Mouse (Mus musculus): ENCODE measurements around the gene Ttll5. TPM values are rescaled to one million over a fixed set of nuclear protein-coding genes. Genes with fewer than 3 reads are reported as not detected.

Gene Ttll5
- polyA plus RNA-seq, 1 experiment from 2014 or later, result 15.5 TPM

- Histone ChIP-seq H3K27me3 (ENCODE audit: control insufficient read depth, insufficient read depth, low read length) (no peaks in the 10 kb centered on the region), H3K4me1 (ENCODE audit: control insufficient read depth, insufficient read depth, low read length) (peaks cover 26% of the 10 kb centered on the region)
- no peak for ATAC-seq (replicated peaks; ENCODE audit: extremely low read depth, insufficient read depth, low FRiP score)
Observed at GRCm38 (mm10) chr12:85988121-85988520, 163.7 kb downstream of the Ttll5 start.

GRCm38 (mm10) chr12:85988818-85989377 lies 164.4 kb downstream of the Ttll5 start:
- Histone ChIP-seq H3K4me2 (ENCODE audit: low read depth, low read length) (no peak overlapping the region), H3K4me1 (ENCODE audit: control insufficient read depth, insufficient read depth, low read length) (peaks cover 26% of the 10 kb centered on the region), H3K27ac (ENCODE audit: low read length) (no peak overlapping the region), H3K9ac (ENCODE audit: low read length) (no peak overlapping the region), H3K36me3 (ENCODE audit: control insufficient read depth, insufficient read depth) (no peaks in the 10 kb centered on the region), H3K27me3 (ENCODE audit: control insufficient read depth, insufficient read depth, low read length) (no peaks in the 10 kb centered on the region), H3K4me3 (ENCODE audit: low read length) (no peak overlapping the region), H3K9me3 (replicated peaks; ENCODE audit: control insufficient read depth, low read length) (no peaks in the 10 kb centered on the region)
- 60% methylated on average over 4 of the region's 4 CpGs for WGBS
- no peak for ATAC-seq (replicated peaks; ENCODE audit: extremely low read depth, insufficient read depth, low FRiP score)

More at GRCm38 (mm10) chr12:85988121-85988520, 163.7 kb downstream of the Ttll5 start:
- 81% methylated on average over 4 of the region's 4 CpGs for WGBS
- Histone ChIP-seq H3K4me3 (ENCODE audit: low read length) (no peak overlapping the region), H3K36me3 (ENCODE audit: control insufficient read depth, insufficient read depth) (no peaks in the 10 kb centered on the region), H3K27ac (ENCODE audit: low read length) (0 out of 2 replicates have a peak overlapping the region, but pooled peaks have one; percentile 21), H3K9ac (ENCODE audit: low read length) (no peak overlapping the region), H3K4me2 (ENCODE audit: low read depth, low read length) (no peak overlapping the region), H3K9me3 (replicated peaks; ENCODE audit: control insufficient read depth, low read length) (no peaks in the 10 kb centered on the region)

DNA sequence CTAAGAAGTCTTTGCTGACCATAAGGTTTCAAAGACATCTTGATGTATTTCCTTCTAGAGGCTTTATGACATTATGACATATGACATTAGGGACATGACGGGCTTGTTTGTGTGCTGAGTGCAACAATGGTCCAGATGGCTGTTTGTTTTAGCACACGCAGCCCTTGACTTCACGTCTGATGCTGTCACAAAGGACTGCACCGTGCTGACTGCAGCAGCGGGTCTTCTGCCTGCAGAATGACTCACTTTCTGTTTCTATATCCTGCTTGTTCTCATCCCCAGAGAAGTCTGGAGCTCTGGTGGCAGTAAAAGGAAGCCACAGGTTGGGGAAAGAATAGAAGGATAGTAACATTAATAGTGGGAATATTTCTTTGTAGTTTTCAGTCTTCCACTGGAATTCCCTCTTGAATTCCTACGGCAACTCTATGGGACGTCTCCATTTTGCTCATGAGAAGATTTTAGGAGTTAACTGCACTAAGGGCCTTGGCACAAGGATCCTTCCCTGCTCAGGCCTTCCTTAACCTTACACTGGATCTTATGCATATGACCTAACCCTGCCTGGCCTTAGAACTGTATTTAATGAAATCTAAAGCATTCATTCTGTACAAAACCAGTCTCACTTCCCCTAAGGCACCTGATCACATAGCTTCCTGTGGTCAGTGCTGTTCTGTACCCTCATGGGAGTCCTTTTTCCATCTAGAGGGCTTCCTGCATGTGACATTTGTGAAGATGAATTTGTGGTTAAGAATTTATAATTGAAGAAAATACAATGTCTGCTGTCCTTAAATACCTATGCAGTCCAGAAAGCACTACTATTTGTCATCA lies 167.8 kb downstream of the Ttll5 start:
- ATAC-seq (replicated peaks; ENCODE audit: extremely low read depth, insufficient read depth, low FRiP score), result 0 out of 2 replicates have a peak, but pooled peaks have one; percentile 28
- H3K4me1 ChIP-seq (ENCODE audit: control insufficient read depth, insufficient read depth, low read length), result peaks cover 10% of the 10 kb centered on the region
- no peak overlapping the region for H3K4me3 ChIP-seq (ENCODE audit: low read length)
- peaks cover 6% of the 10 kb centered on the region for H3K36me3 ChIP-seq (ENCODE audit: control insufficient read depth, insufficient read depth)
- H3K27me3 ChIP-seq (ENCODE audit: control insufficient read depth, insufficient read depth, low read length), result no peaks in the 10 kb centered on the region
- no peaks in the 10 kb centered on the region for H3K9me3 ChIP-seq (replicated peaks; ENCODE audit: control insufficient read depth, low read length)
- 58% methylated on average over 7 of the region's 7 CpGs for WGBS
- no peak overlapping the region for H3K27ac ChIP-seq (ENCODE audit: low read length)
- no peak overlapping the region for H3K4me2 ChIP-seq (ENCODE audit: low read depth, low read length)
- H3K9ac ChIP-seq (ENCODE audit: low read length), result no peak overlapping the region

DNA sequence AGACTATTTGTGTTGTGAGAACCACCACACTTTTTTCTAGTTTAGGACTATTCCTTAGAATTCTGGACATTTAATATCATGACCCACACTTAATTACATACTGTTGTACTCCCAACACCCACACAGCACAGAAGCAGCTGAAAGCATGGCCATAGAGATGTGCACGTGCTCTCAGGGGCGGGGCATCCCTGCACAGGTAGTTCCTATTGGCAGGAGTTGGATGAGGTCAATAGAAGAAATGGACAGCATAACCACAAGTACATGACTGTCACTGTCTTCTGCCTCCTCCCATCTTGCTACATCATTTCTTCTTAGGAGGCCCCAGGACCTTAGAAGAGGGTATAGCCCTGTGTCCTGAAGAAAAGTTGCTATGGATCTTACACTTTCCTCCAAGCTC lies 168.4 kb downstream of the Ttll5 start:
- Histone ChIP-seq H3K36me3 (ENCODE audit: control insufficient read depth, insufficient read depth) (peaks cover 6% of the 10 kb centered on the region), H3K4me2 (ENCODE audit: low read depth, low read length) (no peak overlapping the region), H3K27me3 (ENCODE audit: control insufficient read depth, insufficient read depth, low read length) (no peaks in the 10 kb centered on the region), H3K4me1 (ENCODE audit: control insufficient read depth, insufficient read depth, low read length) (peaks cover 8% of the 10 kb centered on the region), H3K4me3 (ENCODE audit: low read length) (no peak overlapping the region), H3K9me3 (replicated peaks; ENCODE audit: control insufficient read depth, low read length) (no peaks in the 10 kb centered on the region), H3K27ac (ENCODE audit: low read length) (no peak overlapping the region), H3K9ac (ENCODE audit: low read length) (no peak overlapping the region)
- ATAC-seq (replicated peaks; ENCODE audit: extremely low read depth, insufficient read depth, low FRiP score), result no peak
- whole genome bisulfite sequencing, result 90% methylated on average over 2 of the region's 2 CpGs

- Histone ChIP-seq H3K27ac (ENCODE audit: low read length) (no peak overlapping the region), H3K9ac (ENCODE audit: low read length) (no peak overlapping the region), H3K4me2 (ENCODE audit: low read depth, low read length) (no peak overlapping the region), H3K4me1 (ENCODE audit: control insufficient read depth, insufficient read depth, low read length) (peaks cover 3% of the 10 kb centered on the region), H3K9me3 (replicated peaks; ENCODE audit: control insufficient read depth, low read length) (no peaks in the 10 kb centered on the region), H3K4me3 (ENCODE audit: low read length) (no peak overlapping the region), H3K36me3 (ENCODE audit: control insufficient read depth, insufficient read depth) (peaks cover 6% of the 10 kb centered on the region), H3K27me3 (ENCODE audit: control insufficient read depth, insufficient read depth, low read length) (no peaks in the 10 kb centered on the region)
- WGBS, result 80% methylated on average over 5 of the region's 5 CpGs
- no peak for ATAC-seq (replicated peaks; ENCODE audit: extremely low read depth, insufficient read depth, low FRiP score)
Observed at GRCm38 (mm10) chr12:85993790-85994360, 169.4 kb downstream of the Ttll5 start.

DNA sequence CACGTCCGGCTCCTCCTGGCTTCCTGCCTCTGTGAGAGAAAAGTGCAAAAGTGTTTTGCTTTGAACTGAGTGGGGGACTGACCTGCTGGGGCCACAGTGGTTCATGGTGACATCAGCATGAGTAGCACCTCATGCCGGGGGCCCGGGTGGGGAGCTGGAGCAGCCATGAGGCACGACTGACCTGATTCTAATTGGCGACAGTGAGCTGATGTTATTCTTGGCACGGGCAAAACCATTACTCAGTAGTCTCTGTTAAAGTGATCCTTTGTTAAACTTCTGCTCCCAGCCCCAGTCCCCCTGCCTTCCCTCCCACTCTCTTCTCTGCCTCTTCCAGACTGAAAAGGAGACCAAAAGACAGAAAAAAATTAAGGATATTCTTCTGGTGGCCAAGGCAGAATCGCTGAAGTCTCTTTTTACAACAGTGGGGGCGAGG lies 176.2 kb downstream of the Ttll5 start:
- H3K36me3 ChIP-seq (ENCODE audit: control insufficient read depth, insufficient read depth), result peaks cover 6% of the 10 kb centered on the region
- peak overlapping the region; percentile 86 for H3K27ac ChIP-seq (ENCODE audit: low read length)
- peak; percentile 89 for ATAC-seq (replicated peaks; ENCODE audit: extremely low read depth, insufficient read depth, low FRiP score)
- H3K9me3 ChIP-seq (replicated peaks; ENCODE audit: control insufficient read depth, low read length), result no peaks in the 10 kb centered on the region
- peak overlapping the region; percentile 53 for H3K9ac ChIP-seq (ENCODE audit: low read length)
- 14% methylated on average over 9 of the region's 9 CpGs for WGBS
- no peaks in the 10 kb centered on the region for H3K27me3 ChIP-seq (ENCODE audit: control insufficient read depth, insufficient read depth, low read length)
- peak overlapping the region; percentile 13; the same call in 1 of the 2 replicates for H3K4me3 ChIP-seq (ENCODE audit: low read length)
- H3K4me2 ChIP-seq (ENCODE audit: low read depth, low read length), result peak overlapping the region; percentile 52
- H3K4me1 ChIP-seq (ENCODE audit: control insufficient read depth, insufficient read depth, low read length), result peaks cover 17% of the 10 kb centered on the region

- ATAC-seq (replicated peaks; ENCODE audit: extremely low read depth, insufficient read depth, low FRiP score), result peak; percentile 46; the same call in 1 of the 2 replicates
- no peak overlapping the region for H3K4me3 ChIP-seq (ENCODE audit: low read length)
- H3K4me1 ChIP-seq (ENCODE audit: control insufficient read depth, insufficient read depth, low read length), result peaks cover 17% of the 10 kb centered on the region
- H3K4me2 ChIP-seq (ENCODE audit: low read depth, low read length), result peak overlapping the region; percentile 52; the same call in 1 of the 2 replicates
- H3K9me3 ChIP-seq (replicated peaks; ENCODE audit: control insufficient read depth, low read length), result no peaks in the 10 kb centered on the region
- H3K27me3 ChIP-seq (ENCODE audit: control insufficient read depth, insufficient read depth, low read length), result no peaks in the 10 kb centered on the region
- H3K27ac ChIP-seq (ENCODE audit: low read length), result peak overlapping the region; percentile 86
- WGBS, result 29% methylated on average over 7 of the region's 7 CpGs
- H3K9ac ChIP-seq (ENCODE audit: low read length), result peak overlapping the region; percentile 53
- H3K36me3 ChIP-seq (ENCODE audit: control insufficient read depth, insufficient read depth), result peaks cover 6% of the 10 kb centered on the region
Observed at GRCm38 (mm10) chr12:86001120-86001655, 176.7 kb downstream of the Ttll5 start.

- peaks cover 31% of the 10 kb centered on the region for H3K4me1 ChIP-seq (ENCODE audit: control insufficient read depth, insufficient read depth, low read length)
- no peak for ATAC-seq (replicated peaks; ENCODE audit: extremely low read depth, insufficient read depth, low FRiP score)
- H3K4me3 ChIP-seq (ENCODE audit: low read length), result no peak overlapping the region
- no peak overlapping the region for H3K27ac ChIP-seq (ENCODE audit: low read length)
- H3K4me2 ChIP-seq (ENCODE audit: low read depth, low read length), result no peak overlapping the region
- no peaks in the 10 kb centered on the region for H3K27me3 ChIP-seq (ENCODE audit: control insufficient read depth, insufficient read depth, low read length)
- H3K9ac ChIP-seq (ENCODE audit: low read length), result no peak overlapping the region
- H3K36me3 ChIP-seq (ENCODE audit: control insufficient read depth, insufficient read depth), result no peaks in the 10 kb centered on the region
- no peaks in the 10 kb centered on the region for H3K9me3 ChIP-seq (replicated peaks; ENCODE audit: control insufficient read depth, low read length)
- 92% methylated on average over 3 of the region's 3 CpGs for WGBS
Observed at GRCm38 (mm10) chr12:86004627-86005026, 180.2 kb downstream of the Ttll5 start.

All from heart, embryonic 16.5 days (tissue).